Comparison of ENCODE assay signal across 10 mouse cellular contexts in the genomic region with DNA sequence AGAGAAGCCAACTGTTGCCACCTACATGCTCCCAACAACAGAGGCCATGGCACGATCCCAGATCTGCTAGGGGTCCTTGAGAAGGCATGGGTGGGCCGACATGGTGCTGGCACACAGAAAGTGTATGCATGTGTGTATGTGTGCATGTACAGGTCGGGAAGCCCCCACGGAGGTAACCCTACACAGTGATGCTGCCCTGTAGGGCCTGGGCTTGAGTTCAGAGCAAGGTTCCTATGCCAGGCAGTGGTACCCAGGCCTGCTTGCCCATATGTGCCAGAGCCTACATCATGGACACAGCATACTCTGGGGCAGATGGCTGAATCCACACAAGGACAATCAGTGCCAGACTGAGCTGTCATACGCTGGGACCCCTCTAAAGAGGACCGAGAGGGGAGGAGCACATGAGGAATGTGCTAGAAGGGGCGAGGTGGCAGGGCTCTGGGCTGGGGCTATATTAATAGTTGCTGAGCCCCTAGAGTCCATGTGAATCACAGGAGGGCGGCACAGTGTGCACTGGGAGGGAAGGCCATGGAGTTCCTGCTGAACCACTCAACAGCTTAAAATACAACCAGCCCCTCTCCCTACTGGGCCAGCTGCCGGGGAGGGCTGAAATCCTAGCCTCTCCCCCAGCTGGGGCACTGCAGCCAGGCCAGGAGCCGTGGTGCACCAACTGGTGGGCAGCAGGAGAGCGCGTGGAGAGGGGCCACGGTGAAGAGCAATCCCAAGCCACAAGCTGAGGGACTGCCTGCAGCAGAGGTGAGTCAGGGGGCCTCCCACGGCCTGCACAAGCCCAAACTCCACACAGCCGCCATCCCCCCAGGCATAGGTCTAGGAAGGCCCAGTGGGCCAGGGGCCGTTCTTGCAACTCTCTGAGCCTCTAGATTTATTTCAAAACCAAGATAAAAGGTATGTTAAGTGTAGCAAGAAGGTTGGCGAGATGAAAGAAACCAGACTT. TPM values are rescaled to one million over a fixed set of nuclear protein-coding genes. Genes with fewer than 3 reads are reported as not detected.
DNase-seq lines count a peak whose midpoint lies in the region; ATAC-seq lines count a peak whose summit lies in the region.
"Had no signal": no experiment of that assay in that cellular context is flagged by ENCODE, and none has a peak within 500 bp of the region (broad histone marks: within the 10 kb centered on the region; RNA-seq: fewer than 3 reads in every experiment).

No protein-coding gene starts in this region.

- peak overlapping the region; percentile 49; the same call in 1 of the 2 replicates for H3K9ac ChIP-seq in hindbrain, embryonic 13.5 days
- H3K9ac ChIP-seq in hindbrain, embryonic 11.5 days (ENCODE audit: low read depth, low read length): no peak overlapping the region
- H3K9ac ChIP-seq in forebrain, embryonic 14.5 days (ENCODE audit: low read length): no peak overlapping the region
- peak overlapping the region; percentile 35; the same call in 1 of the 2 replicates for H3K9ac ChIP-seq in kidney, embryonic 16.5 days (replicated peaks; ENCODE audit: low read length)

- peaks cover 38% of the 10 kb centered on the region for H3K36me3 ChIP-seq in hindbrain, embryonic 13.5 days
- H3K36me3 ChIP-seq in hindbrain, embryonic 11.5 days (ENCODE audit: control insufficient read depth, insufficient read depth, low read length): 0 out of 2 replicates have a peak, but pooled peaks cover 5% of the 10 kb centered on the region
- peaks cover 48% of the 10 kb centered on the region for H3K36me3 ChIP-seq in forebrain, embryonic 14.5 days (ENCODE audit: control insufficient read depth, insufficient read depth, low read length)
- peaks cover 23% of the 10 kb centered on the region for H3K36me3 ChIP-seq in kidney, embryonic 16.5 days (ENCODE audit: insufficient read depth, low read length)

- H3K27ac ChIP-seq in hindbrain, embryonic 13.5 days: no peak overlapping the region
- H3K27ac ChIP-seq in hindbrain, embryonic 11.5 days (ENCODE audit: low read depth, low read length): no peak overlapping the region
- H3K27ac ChIP-seq in forebrain, embryonic 14.5 days (ENCODE audit: low read depth, low read length): no peak overlapping the region
- H3K27ac ChIP-seq in kidney, embryonic 16.5 days (ENCODE audit: low read length): peak overlapping the region; percentile 69

- peaks cover 63% of the 10 kb centered on the region for H3K4me1 ChIP-seq in hindbrain, embryonic 13.5 days (replicated peaks)
- peaks cover 6% of the 10 kb centered on the region for H3K4me1 ChIP-seq in hindbrain, embryonic 11.5 days (replicated peaks; ENCODE audit: control insufficient read depth, insufficient read depth, low read length)
- H3K4me1 ChIP-seq in forebrain, embryonic 14.5 days (ENCODE audit: control insufficient read depth, insufficient read depth, low read length): no peaks in the 10 kb centered on the region
- H3K4me1 ChIP-seq in kidney, embryonic 16.5 days (ENCODE audit: insufficient read depth, low read length): peaks cover 60% of the 10 kb centered on the region

- no peaks in the 10 kb centered on the region for H3K9me3 ChIP-seq in hindbrain, embryonic 13.5 days
- no peaks in the 10 kb centered on the region for H3K9me3 ChIP-seq in hindbrain, embryonic 11.5 days (ENCODE audit: control insufficient read depth, low read length)
- H3K9me3 ChIP-seq in forebrain, embryonic 14.5 days (replicated peaks; ENCODE audit: control insufficient read depth, low read length): no peaks in the 10 kb centered on the region
- no peaks in the 10 kb centered on the region for H3K9me3 ChIP-seq in kidney, embryonic 16.5 days (ENCODE audit: low read length)
- H3K9me3 ChIP-seq: G1E had no signal

- WGBS in hindbrain, embryonic 13.5 days: 88% methylated on average over 17 of the region's 17 CpGs
- 77% methylated on average over 17 of the region's 17 CpGs for WGBS in hindbrain, embryonic 11.5 days
- WGBS in forebrain, embryonic 14.5 days: 81% methylated on average over 17 of the region's 17 CpGs
- 47% methylated on average over 17 of the region's 17 CpGs for WGBS in kidney, embryonic 16.5 days

- no peak for DNase-seq in hindbrain, embryonic 11.5 days (ENCODE audit: low spot score)
- peak; percentile 4 to 12 for DNase-seq in spleen, postnatal 10 days (ENCODE audit: low spot score in 2 of 2)
- DNase-seq in spleen, adult 12 weeks (ENCODE audit: low spot score): no peak
- DNase-seq in forebrain, embryonic 14.5 days (ENCODE audit: low spot score): no peak
- DNase-seq in thymus, postnatal 36 days: no peak

- H3K27me3 ChIP-seq in hindbrain, embryonic 13.5 days: no peaks in the 10 kb centered on the region
- no peaks in the 10 kb centered on the region for H3K27me3 ChIP-seq in hindbrain, embryonic 11.5 days (ENCODE audit: control insufficient read depth, insufficient read depth, low read length)
- no peaks in the 10 kb centered on the region for H3K27me3 ChIP-seq in forebrain, embryonic 14.5 days (replicated peaks; ENCODE audit: control insufficient read depth, insufficient read depth, low read length)
- H3K27me3 ChIP-seq in kidney, embryonic 16.5 days (ENCODE audit: insufficient read depth, low read length): no peaks in the 10 kb centered on the region

- no peak overlapping the region for H3K4me2 ChIP-seq in hindbrain, embryonic 13.5 days
- H3K4me2 ChIP-seq in hindbrain, embryonic 11.5 days (replicated peaks; ENCODE audit: low read depth, low read length): no peak overlapping the region
- H3K4me2 ChIP-seq in forebrain, embryonic 14.5 days (ENCODE audit: low read length): no peak overlapping the region
- H3K4me2 ChIP-seq in kidney, embryonic 16.5 days (replicated peaks; ENCODE audit: low read depth, low read length): no peak overlapping the region

- no peak for ATAC-seq in hindbrain, embryonic 13.5 days (ENCODE audit: low FRiP score)
- ATAC-seq in hindbrain, embryonic 11.5 days (ENCODE audit: low FRiP score): no peak
- 0 out of 2 replicates have a peak, but pooled peaks have one; percentile 9 for ATAC-seq in forebrain, embryonic 14.5 days
- ATAC-seq in kidney, embryonic 16.5 days (ENCODE audit: low FRiP score, low TSS enrichment): peak; percentile 24
- no peak for ATAC-seq in activated CD4-positive, CD25-positive, alpha-beta regulatory T cell, adult 4 months

- H3K4me3 ChIP-seq in hindbrain, embryonic 13.5 days: no peak overlapping the region
- H3K4me3 ChIP-seq in hindbrain, embryonic 11.5 days (ENCODE audit: low read depth, low read length): no peak overlapping the region
- H3K4me3 ChIP-seq in forebrain, embryonic 14.5 days (ENCODE audit: low read depth, low read length): no peak overlapping the region
- no peak overlapping the region for H3K4me3 ChIP-seq in kidney, embryonic 16.5 days (ENCODE audit: low read length)

RNA-seq across cellular contexts. Expression of gene Ndufb7, which starts 9.4 kb away (rescaled TPM):
- 375 and 381 TPM in 2 replicates for polyA plus RNA-seq in hindbrain, embryonic 13.5 days (2015; fragmentation: Nextera tagmentation; extraction: Ambion mirVana)
- 358 and 366 TPM in 2 replicates for polyA plus RNA-seq in hindbrain, embryonic 11.5 days (2014; fragmentation: Nextera tagmentation; extraction: Ambion mirVana)
- polyA plus RNA-seq in forebrain, embryonic 14.5 days (2014; fragmentation: Nextera tagmentation; extraction: Ambion mirVana): 370 and 449 TPM in 2 replicates
- polyA plus RNA-seq in kidney, embryonic 16.5 days (2015; fragmentation: Nextera tagmentation; extraction: Ambion mirVana): 356 and 362 TPM in 2 replicates
- 100 to 1,000 TPM; 350 to 354 TPM for polyA plus RNA-seq in activated CD4-positive, CD25-positive, alpha-beta regulatory T cell, adult 4 months (2017; shearing (Covaris generic))

RNA-seq across cellular contexts. Expression of gene Tecr, which starts 31.9 kb away (rescaled TPM):
- polyA plus RNA-seq in hindbrain, embryonic 13.5 days (2015; fragmentation: Nextera tagmentation; extraction: Ambion mirVana): 998 and 1,025 TPM in 2 replicates
- polyA plus RNA-seq in hindbrain, embryonic 11.5 days (2014; fragmentation: Nextera tagmentation; extraction: Ambion mirVana): 732 and 754 TPM in 2 replicates
- polyA plus RNA-seq in forebrain, embryonic 14.5 days (2014; fragmentation: Nextera tagmentation; extraction: Ambion mirVana): 806 and 815 TPM in 2 replicates
- 631 and 669 TPM in 2 replicates for polyA plus RNA-seq in kidney, embryonic 16.5 days (2015; fragmentation: Nextera tagmentation; extraction: Ambion mirVana)
- polyA plus RNA-seq in activated CD4-positive, CD25-positive, alpha-beta regulatory T cell, adult 4 months (2017; shearing (Covaris generic)): 100 to 1,000 TPM; 421 to 424 TPM

RNA-seq across cellular contexts. Expression of gene Dnajb1, which starts 32.2 kb away (rescaled TPM):
- polyA plus RNA-seq in hindbrain, embryonic 13.5 days (2015; fragmentation: Nextera tagmentation; extraction: Ambion mirVana): 54.1 and 54.2 TPM in 2 replicates
- 66.1 and 66.7 TPM in 2 replicates for polyA plus RNA-seq in hindbrain, embryonic 11.5 days (2014; fragmentation: Nextera tagmentation; extraction: Ambion mirVana)
- polyA plus RNA-seq in forebrain, embryonic 14.5 days (2014; fragmentation: Nextera tagmentation; extraction: Ambion mirVana): 30.1 and 43.0 TPM in 2 replicates
- 67.5 and 68.0 TPM in 2 replicates for polyA plus RNA-seq in kidney, embryonic 16.5 days (2015; fragmentation: Nextera tagmentation; extraction: Ambion mirVana)
- polyA plus RNA-seq in activated CD4-positive, CD25-positive, alpha-beta regulatory T cell, adult 4 months (2017; shearing (Covaris generic)): 10 to 100 TPM; 40.7 to 44.0 TPM

RNA-seq across cellular contexts. Expression of gene Olfr370, which starts 40.3 kb away (rescaled TPM):
- polyA plus RNA-seq in hindbrain, embryonic 13.5 days (2015; fragmentation: Nextera tagmentation; extraction: Ambion mirVana): 0.05 and 0.09 TPM in 2 replicates
- polyA plus RNA-seq in hindbrain, embryonic 11.5 days (2014; fragmentation: Nextera tagmentation; extraction: Ambion mirVana): 0.11 and 0.14 TPM in 2 replicates
- not detected in 2 replicates for polyA plus RNA-seq in forebrain, embryonic 14.5 days (2014; fragmentation: Nextera tagmentation; extraction: Ambion mirVana)
- polyA plus RNA-seq in kidney, embryonic 16.5 days (2015; fragmentation: Nextera tagmentation; extraction: Ambion mirVana): not detected in 2 replicates
- not detected for polyA plus RNA-seq in activated CD4-positive, CD25-positive, alpha-beta regulatory T cell, adult 4 months (2017; shearing (Covaris generic))
- polyA plus RNA-seq: G1E; liver, adult 2 months had no signal

Comparison
In these comparisons a context has a peak if more than half of its experiments do, and no peak if none do; other contexts are left out.
1. H3K9ac ChIP-seq: peak in hindbrain, embryonic 13.5 days (single experiment) and kidney, embryonic 16.5 days (single experiment); none in hindbrain, embryonic 11.5 days (single experiment) and forebrain, embryonic 14.5 days (single experiment).
2. DNase-seq: peak in spleen, postnatal 10 days (2 of 2); none in hindbrain, embryonic 11.5 days (single experiment), spleen, adult 12 weeks (single experiment), forebrain, embryonic 14.5 days (single experiment) and thymus, postnatal 36 days (0 of 2).
3. ATAC-seq: peak in forebrain, embryonic 14.5 days (single experiment) and kidney, embryonic 16.5 days (single experiment); none in hindbrain, embryonic 13.5 days (single experiment), hindbrain, embryonic 11.5 days (single experiment) and activated CD4-positive, CD25-positive, alpha-beta regulatory T cell, adult 4 months (single experiment).